Mouse (Mus musculus) left cerebral cortex, postnatal 4 days (tissue): ENCODE results near the gene Cs. TPM values are rescaled to one million over a fixed set of nuclear protein-coding genes. Genes with fewer than 3 reads are reported as not detected.

Source experiments
- DNase-seq: peaks from one replicate; pipeline ENCODE4 v3.0.0-alpha.2; 2022
- intact Hi-C: fragments of 180-260 bp; cut with DNase I; formaldehyde crosslinking; loops from one replicate; pipeline ENCODE4 v1.15.1; 2025
- total RNA-seq, 2 experiments: library from RNA; stranded (reverse); gene quantifications; 2 replicates each; pipeline ENCODE4 v1.2.3; 2021

Gene Cs
- total RNA-seq, 2 experiments from 2014 or later: 236 to 250 TPM

- intact Hi-C loops: no loop called here
Observed at GRCm38 (mm10) chr10:128372989-128373748, 35.6 kb downstream of the Cs start.

GRCm38 (mm10) chr10:128374393-128374792, 36.9 kb downstream of the Cs start:
- intact Hi-C loops: no loop called here
- no peak for DNase-seq

More at GRCm38 (mm10) chr10:128372989-128373748, 35.6 kb downstream of the Cs start:
- no peak for DNase-seq

- intact Hi-C loops: no loop called here
- no peak for DNase-seq
Observed at GRCm38 (mm10) chr10:128376099-128376454, 38.5 kb downstream of the Cs start.

GRCm38 (mm10) chr10:128376455-128377211, 39.1 kb downstream of the Cs start, which contains the start of gene Ankrd52:
Gene Ankrd52, plus strand, starts transcription at chr10:128377115.
- peak; percentile 85 for DNase-seq
- intact Hi-C loops: no loop called here

- intact Hi-C loops: no loop called here
Observed at GRCm38 (mm10) chr10:128377222-128377939, 39.8 kb downstream of the Cs start.

GRCm38 (mm10) chr10:128377940-128378448, 40.5 kb downstream of the Cs start:
- DNase-seq: no peak
- intact Hi-C loops: no loop called here

More at GRCm38 (mm10) chr10:128377222-128377939, 39.8 kb downstream of the Cs start:
- DNase-seq: peak; percentile 73

- intact Hi-C loops: no loop called here
- DNase-seq: no peak
Observed at GRCm38 (mm10) chr10:128378462-128378861, 40.9 kb downstream of the Cs start.

- no peak for DNase-seq
Observed at GRCm38 (mm10) chr10:128379260-128379659, 41.7 kb downstream of the Cs start.

GRCm38 (mm10) chr10:128380565-128380964, 43.0 kb downstream of the Cs start:
- intact Hi-C loops: no loop called here
- no peak for DNase-seq

More at GRCm38 (mm10) chr10:128379260-128379659, 41.7 kb downstream of the Cs start:
- intact Hi-C loops: no loop called here

- no peak for DNase-seq
- intact Hi-C loops: no loop called here
Observed at GRCm38 (mm10) chr10:128382482-128382881, 44.9 kb downstream of the Cs start.

GRCm38 (mm10) chr10:128385902-128386301, 48.4 kb downstream of the Cs start:
- DNase-seq: no peak
- intact Hi-C loops: no loop called here

- DNase-seq: no peak
- intact Hi-C loops: no loop called here
Observed at GRCm38 (mm10) chr10:128388941-128389340, 51.4 kb downstream of the Cs start.

- intact Hi-C loops: no loop called here
- DNase-seq: no peak
Observed at GRCm38 (mm10) chr10:128389570-128389969, 52.0 kb downstream of the Cs start.

GRCm38 (mm10) chr10:128390366-128390765, 52.8 kb downstream of the Cs start:
- no peak for DNase-seq
- intact Hi-C loops: no loop called here

GRCm38 (mm10) chr10:128391850-128392249, 54.3 kb downstream of the Cs start:
- DNase-seq: no peak
- intact Hi-C loops: no loop called here

GRCm38 (mm10) chr10:128396017-128396673, 58.6 kb downstream of the Cs start:
- no peak for DNase-seq
- intact Hi-C loops: no loop called here

- no peak for DNase-seq
- intact Hi-C loops: no loop called here
Observed at GRCm38 (mm10) chr10:128396716-128397264, 59.3 kb downstream of the Cs start.

GRCm38 (mm10) chr10:128397466-128397865, 59.9 kb downstream of the Cs start:
- intact Hi-C loops: no loop called here

GRCm38 (mm10) chr10:128400338-128400737, 62.8 kb downstream of the Cs start:
- no peak for DNase-seq
- intact Hi-C loops: no loop called here

More at GRCm38 (mm10) chr10:128397466-128397865, 59.9 kb downstream of the Cs start:
- peak; percentile 59 for DNase-seq

GRCm38 (mm10) chr10:128401056-128401455, 63.5 kb downstream of the Cs start, which contains the start of gene Slc39a5:
Gene Slc39a5, minus strand, starts transcription at chr10:128401229.
- DNase-seq: no peak
- intact Hi-C loops: no loop called here
